Mouse (Mus musculus): ENCODE results near the gene Emc10.

DNA sequence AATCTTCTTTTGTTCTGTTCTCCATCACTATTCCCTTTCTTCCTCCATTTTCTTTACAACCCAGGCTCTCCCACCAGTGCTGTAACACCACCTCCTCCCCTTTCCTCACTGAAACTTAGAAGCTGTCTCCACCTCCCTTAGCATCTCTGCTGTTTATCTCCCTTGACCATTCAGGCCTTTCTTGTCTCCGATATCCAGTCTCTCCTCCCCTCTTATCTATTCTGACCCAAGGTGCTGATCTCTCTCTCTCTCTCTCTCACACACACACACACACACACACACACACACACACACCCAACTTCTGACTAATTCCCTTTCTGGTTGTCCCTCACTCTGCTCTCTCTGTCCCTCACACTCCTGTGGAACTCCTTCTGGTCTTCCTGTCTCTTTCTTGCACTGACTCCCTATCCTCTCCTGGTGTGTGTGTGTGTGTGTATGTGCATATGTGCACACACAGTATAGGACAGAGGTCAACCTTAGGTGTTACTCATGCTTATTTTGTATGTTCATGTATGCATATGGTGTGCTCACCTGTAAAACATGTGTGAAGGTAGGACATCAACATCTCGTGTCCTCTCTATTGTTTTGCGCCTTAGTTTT, 13.4 kb downstream of the Emc10 start:
- TF ChIP-seq CTCF (IDR thresholded peaks at IDR 0.05; ENCODE audit: borderline replicate concordance, extremely low read depth, insufficient read depth, insufficient read length) (no peak), POLR2A (IDR thresholded peaks at IDR 0.05; ENCODE audit: borderline replicate concordance, extremely low read depth, insufficient read depth, insufficient read length, poor library complexity, severe bottlenecking) (no peak)
